Mouse (Mus musculus) embryonic fibroblast, embryonic 13.5 days (primary cell): ENCODE results near the gene Cstf2t.

ENCODE experiments used
- CTCF ChIP-seq: IDR thresholded peaks from 2 replicates; pipeline ENCODE4 v1.5.1; 2011; ENCODE audit warnings: mild to moderate bottlenecking, control low read depth, low read length, moderate library complexity, borderline replicate concordance; ENCODE audit not compliant: insufficient read depth
- POLR2A ChIP-seq: IDR thresholded peaks from 2 replicates; pipeline ENCODE4 v1.6.1; 2011; ENCODE audit warnings: low read depth, mild to moderate bottlenecking, control low read depth, low read length, moderate library complexity

- TF ChIP-seq POLR2A (no peak), CTCF (no peak)
Measured at GRCm38 (mm10) chr19:31114690-31115089, 32.1 kb downstream of the Cstf2t start.
